Mouse (Mus musculus) forebrain, embryonic 12.5 days (tissue): ENCODE measurements at regions not wholly inside any gene's neighbourhood (a gene's known extent, or its start where the extent isn't known, plus 50 kb on each side); places are given as distances from the start of the nearest gene placed in this dataset.
A peak's percentile ranks its signal among the peaks of the same experiment; 100 is the strongest.

Experiments
- ATAC-seq: fragments of 200-750 bp; cut with Nextera tagmentation; 2 replicates; pipeline ENCODE4 v1.8.0; 2017; ENCODE audit warnings: moderate TSS enrichment; ENCODE audit not compliant: low FRiP score
- H3K27ac ChIP-seq: fragments of 300-500 bp; sonication (generic); 2 replicates; pipeline ENCODE4 v1.5.1; 2016; ENCODE audit warnings: mild to moderate bottlenecking
- H3K27me3 ChIP-seq: fragments of 300-500 bp; sonication (generic); 2 replicates; pipeline ENCODE4 v1.6.1; 2016; ENCODE audit warnings: mild to moderate bottlenecking
- H3K36me3 ChIP-seq: fragments of 300-500 bp; sonication (generic); replicated peaks from 2 replicates; pipeline ENCODE4 v1.6.1; 2016; ENCODE audit warnings: mild to moderate bottlenecking
- H3K4me1 ChIP-seq: fragments of 300-500 bp; sonication (generic); 2 replicates; pipeline ENCODE4 v1.6.1; 2016
- H3K4me2 ChIP-seq: fragments of 300-500 bp; sonication (generic); 2 replicates; pipeline ENCODE4 v1.6.1; 2016; ENCODE audit warnings: mild to moderate bottlenecking, moderate library complexity
- H3K4me3 ChIP-seq: fragments of 300-500 bp; sonication (generic); replicated peaks from 2 replicates; pipeline ENCODE4 v1.5.1; 2016; ENCODE audit warnings: mild to moderate bottlenecking
- H3K9ac ChIP-seq: fragments of 300-500 bp; sonication (generic); 2 replicates; pipeline ENCODE4 v1.6.1; 2016; ENCODE audit warnings: mild to moderate bottlenecking
- H3K9me3 ChIP-seq: fragments of 300-500 bp; sonication (generic); 2 replicates; pipeline ENCODE4 v1.6.1; 2016
- WGBS: fragments of 180-500 bp; shearing (Covaris S2); methylation state at CpG from one replicate; pipeline ENCODE4 v1.1.7; 2016; 5-methylcytosine and 5-hydroxymethylcytosine counted together

DNA sequence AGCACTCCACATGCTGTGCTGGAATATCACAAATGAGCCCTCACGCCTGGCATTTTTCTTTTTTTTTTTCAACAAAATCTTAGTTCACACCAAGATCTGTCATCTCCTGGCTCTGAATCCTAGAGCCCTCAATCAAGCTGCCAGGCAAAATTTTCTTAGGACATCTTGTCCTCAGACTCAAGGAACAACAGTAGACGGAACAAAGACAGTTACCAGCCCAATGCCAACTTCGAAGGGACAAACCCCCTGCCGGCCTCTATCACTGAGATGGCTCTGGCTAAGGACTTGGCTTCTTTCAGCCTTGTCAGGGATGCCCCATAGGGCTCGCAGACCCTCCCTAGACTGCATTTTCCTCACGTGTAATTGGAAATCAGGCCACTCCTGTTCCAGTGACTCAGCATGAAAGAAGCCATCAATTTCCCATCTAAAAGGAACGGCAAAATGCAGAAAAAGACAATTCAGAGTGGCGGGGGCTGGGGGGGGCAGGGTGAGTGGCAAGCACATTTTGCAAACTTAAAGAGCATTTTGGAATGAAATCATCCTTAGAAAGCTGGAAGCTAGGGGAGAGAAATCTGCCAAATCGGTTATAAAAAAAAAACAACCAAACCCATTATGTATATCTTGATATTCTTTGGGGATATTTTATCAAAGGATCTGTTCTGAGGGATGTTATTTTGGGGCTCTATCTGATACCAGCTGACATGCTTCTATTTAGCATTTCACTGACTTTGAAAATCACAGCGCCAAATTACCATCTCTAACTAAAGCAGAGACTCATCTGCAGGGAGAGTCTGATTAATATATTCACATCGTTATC lies 116.1 kb upstream of the Sulf2 start:
- WGBS, result 50% methylated on average over 11 of the region's 11 CpGs
- Histone ChIP-seq H3K36me3 (no peaks in the 10 kb centered on the region), H3K9ac (no peak overlapping the region; the same call in 1 of the 2 replicates), H3K27ac (0 out of 2 replicates have a peak overlapping the region, but pooled peaks have one; percentile 56), H3K27me3 (no peaks in the 10 kb centered on the region), H3K4me1 (peaks cover 23% of the 10 kb centered on the region), H3K4me2 (no peak overlapping the region), H3K4me3 (no peak overlapping the region), H3K9me3 (no peaks in the 10 kb centered on the region)
- ATAC-seq, result no peak

DNA sequence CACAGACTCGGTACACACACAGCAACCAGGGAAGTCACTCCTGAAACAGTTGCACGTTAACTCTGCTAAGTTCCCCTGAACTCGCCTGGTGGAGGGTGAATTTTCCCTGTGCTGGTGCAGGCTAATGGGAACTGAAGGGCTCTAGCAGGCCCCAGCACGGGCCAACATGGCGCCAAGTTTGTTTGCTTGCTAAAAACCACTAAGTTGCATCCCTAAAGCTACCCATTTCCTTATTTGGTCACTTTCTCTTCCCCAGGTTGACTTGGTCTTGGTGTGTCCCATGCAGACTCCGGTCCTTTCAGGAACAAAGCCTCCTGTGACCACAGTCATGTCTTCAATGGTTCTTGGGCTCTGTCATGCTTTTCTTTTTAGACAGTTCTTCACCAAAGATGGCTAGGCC lies 114.5 kb upstream of the Sulf2 start:
- Histone ChIP-seq H3K9ac (no peak overlapping the region), H3K9me3 (no peaks in the 10 kb centered on the region), H3K27ac (no peak overlapping the region), H3K4me3 (no peak overlapping the region), H3K27me3 (no peaks in the 10 kb centered on the region), H3K36me3 (no peaks in the 10 kb centered on the region), H3K4me2 (no peak overlapping the region), H3K4me1 (peaks cover 32% of the 10 kb centered on the region)
- no peak for ATAC-seq
- 90% methylated on average over 6 of the region's 6 CpGs for WGBS

DNA sequence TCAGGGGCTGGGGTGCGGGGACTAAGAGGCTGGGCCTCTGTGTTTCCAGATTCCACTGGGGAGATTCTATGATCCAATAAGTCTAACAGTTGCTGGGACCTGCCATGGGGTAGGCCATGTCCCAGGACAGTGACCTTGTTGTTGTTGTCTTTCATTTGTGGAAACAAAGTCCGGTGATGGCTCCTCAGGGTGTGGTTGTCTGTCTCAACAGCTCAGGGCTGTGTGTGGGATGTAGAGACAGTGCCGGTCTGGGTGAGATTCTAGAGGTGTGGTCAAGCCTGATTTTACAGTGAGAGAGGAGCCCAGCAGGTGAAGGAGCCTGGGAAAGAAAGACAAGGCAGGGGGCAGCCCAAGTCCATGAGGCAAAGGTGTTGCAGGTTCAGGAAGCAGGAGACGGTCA lies 111.5 kb upstream of the Sulf2 start:
- no peak overlapping the region for H3K27ac ChIP-seq
- no peaks in the 10 kb centered on the region for H3K9me3 ChIP-seq
- H3K9ac ChIP-seq, result no peak overlapping the region
- 86% methylated on average over 4 of the region's 4 CpGs for WGBS
- H3K27me3 ChIP-seq, result 0 out of 2 replicates have a peak, but pooled peaks cover 2% of the 10 kb centered on the region
- H3K4me1 ChIP-seq, result peaks cover 28% of the 10 kb centered on the region
- H3K4me3 ChIP-seq, result no peak overlapping the region
- H3K36me3 ChIP-seq, result no peaks in the 10 kb centered on the region
- ATAC-seq, result no peak
- H3K4me2 ChIP-seq, result no peak overlapping the region

DNA sequence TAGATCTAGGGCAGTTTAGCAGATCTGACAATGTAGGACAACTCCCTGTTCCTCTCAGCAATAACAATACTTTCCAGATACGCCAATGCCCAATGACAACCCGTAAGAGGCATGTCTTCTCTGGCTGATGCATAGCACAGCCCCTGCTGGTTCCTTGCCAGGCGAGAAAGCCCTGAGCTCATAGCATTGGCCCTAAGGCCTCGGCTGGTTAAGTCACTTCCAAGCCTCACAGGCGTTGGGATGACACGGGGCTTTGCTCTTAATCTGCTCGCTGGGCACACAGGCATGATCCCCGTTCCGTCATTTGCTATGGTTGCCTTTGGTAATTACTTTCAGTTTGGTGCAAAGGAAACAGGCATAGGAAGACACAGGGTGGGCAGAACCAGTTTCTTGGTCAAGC lies 111.0 kb upstream of the Sulf2 start:
- WGBS, result 89% methylated on average over 9 of the region's 9 CpGs
- H3K27ac ChIP-seq, result no peak overlapping the region
- H3K4me3 ChIP-seq, result no peak overlapping the region

DNA sequence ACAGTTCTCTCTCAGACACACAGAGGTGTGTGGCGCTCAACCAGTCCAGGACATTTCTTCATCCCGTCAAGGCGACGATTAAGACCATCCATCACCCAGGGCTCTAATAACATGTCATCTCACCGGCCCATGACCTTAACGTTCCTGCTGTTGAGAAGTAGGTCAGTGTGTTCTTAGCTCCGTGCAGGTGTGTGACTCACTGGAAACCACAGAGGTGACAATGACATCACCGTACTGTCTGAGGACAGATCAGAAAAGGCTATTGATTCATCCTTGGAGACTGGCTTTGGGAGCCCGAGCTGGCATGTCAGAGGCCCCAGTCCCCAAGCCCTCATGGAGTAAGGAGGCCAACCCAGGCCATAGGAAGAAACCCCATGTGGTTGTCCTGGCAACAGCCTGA lies 109.3 kb upstream of the Sulf2 start:
- H3K36me3 ChIP-seq, result no peaks in the 10 kb centered on the region
- H3K27ac ChIP-seq, result no peak overlapping the region
- H3K9me3 ChIP-seq, result no peaks in the 10 kb centered on the region
- no peak overlapping the region for H3K4me2 ChIP-seq
- no peak overlapping the region for H3K4me3 ChIP-seq
- no peak overlapping the region for H3K9ac ChIP-seq
- WGBS, result 91% methylated on average over 9 of the region's 9 CpGs
- 0 out of 2 replicates have a peak, but pooled peaks cover 11% of the 10 kb centered on the region for H3K27me3 ChIP-seq
- H3K4me1 ChIP-seq, result peaks cover 26% of the 10 kb centered on the region
- ATAC-seq, result no peak

More for the DNA sequence above, 111.0 kb upstream of the Sulf2 start:
- Histone ChIP-seq H3K4me1 (peaks cover 30% of the 10 kb centered on the region), H3K9ac (no peak overlapping the region), H3K36me3 (no peaks in the 10 kb centered on the region), H3K9me3 (no peaks in the 10 kb centered on the region), H3K4me2 (no peak overlapping the region), H3K27me3 (0 out of 2 replicates have a peak, but pooled peaks cover 2% of the 10 kb centered on the region)
- ATAC-seq, result no peak

DNA sequence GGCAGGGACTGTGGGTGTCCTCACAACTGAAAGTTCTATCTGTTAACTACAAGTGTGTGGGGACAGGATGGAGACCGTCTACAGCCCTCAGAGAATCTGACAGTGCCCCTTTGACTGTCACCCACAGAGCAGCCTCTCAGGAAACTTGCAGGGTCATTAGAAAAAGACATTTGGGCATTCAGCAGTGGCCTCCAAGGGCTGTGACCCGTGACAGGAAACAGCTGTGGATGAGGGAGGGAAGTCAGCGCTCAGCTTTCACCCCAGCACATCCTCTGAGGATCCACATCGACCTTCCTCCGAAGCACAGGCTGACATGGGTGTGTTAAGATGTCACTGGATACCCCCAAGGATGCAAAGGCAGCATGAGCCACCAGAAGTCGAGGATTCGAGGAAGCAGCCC lies 106.3 kb upstream of the Sulf2 start:
- peaks cover 45% of the 10 kb centered on the region for H3K4me1 ChIP-seq
- no peak overlapping the region for H3K4me2 ChIP-seq
- WGBS, result 42% methylated on average over 7 of the region's 7 CpGs
- no peak overlapping the region for H3K4me3 ChIP-seq
- no peak for ATAC-seq
- H3K9me3 ChIP-seq, result no peaks in the 10 kb centered on the region
- H3K27ac ChIP-seq, result no peak overlapping the region
- no peaks in the 10 kb centered on the region for H3K36me3 ChIP-seq
- H3K9ac ChIP-seq, result no peak overlapping the region
- H3K27me3 ChIP-seq, result 0 out of 2 replicates have a peak, but pooled peaks cover 11% of the 10 kb centered on the region

DNA sequence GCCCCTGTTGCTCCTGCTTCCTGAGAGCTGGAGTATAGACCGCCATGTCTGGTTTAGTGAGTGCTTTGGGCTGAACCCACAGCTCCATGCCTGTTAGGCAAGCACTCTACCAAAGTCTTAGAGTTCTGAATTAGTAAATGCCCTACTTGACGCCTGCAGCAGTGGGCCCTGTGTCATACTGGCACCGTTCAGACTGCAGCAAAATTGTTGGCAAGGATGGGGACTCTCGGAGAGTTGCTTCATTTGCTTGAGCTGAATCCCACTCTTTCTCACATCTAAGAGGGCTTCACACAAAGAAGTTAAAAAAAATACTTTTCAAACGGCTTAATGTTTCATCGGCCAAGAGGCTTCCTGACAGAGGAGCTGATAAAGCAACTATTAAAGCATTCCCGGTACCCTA lies 105.6 kb upstream of the Sulf2 start:
- no peaks in the 10 kb centered on the region for H3K9me3 ChIP-seq
- H3K27me3 ChIP-seq, result 0 out of 2 replicates have a peak, but pooled peaks cover 11% of the 10 kb centered on the region
- WGBS, result 63% methylated on average over 7 of the region's 7 CpGs
- peaks cover 40% of the 10 kb centered on the region for H3K4me1 ChIP-seq
- no peaks in the 10 kb centered on the region for H3K36me3 ChIP-seq
- no peak overlapping the region for H3K27ac ChIP-seq
- H3K4me3 ChIP-seq, result no peak overlapping the region
- no peak for ATAC-seq
- H3K4me2 ChIP-seq, result no peak overlapping the region
- no peak overlapping the region for H3K9ac ChIP-seq

DNA sequence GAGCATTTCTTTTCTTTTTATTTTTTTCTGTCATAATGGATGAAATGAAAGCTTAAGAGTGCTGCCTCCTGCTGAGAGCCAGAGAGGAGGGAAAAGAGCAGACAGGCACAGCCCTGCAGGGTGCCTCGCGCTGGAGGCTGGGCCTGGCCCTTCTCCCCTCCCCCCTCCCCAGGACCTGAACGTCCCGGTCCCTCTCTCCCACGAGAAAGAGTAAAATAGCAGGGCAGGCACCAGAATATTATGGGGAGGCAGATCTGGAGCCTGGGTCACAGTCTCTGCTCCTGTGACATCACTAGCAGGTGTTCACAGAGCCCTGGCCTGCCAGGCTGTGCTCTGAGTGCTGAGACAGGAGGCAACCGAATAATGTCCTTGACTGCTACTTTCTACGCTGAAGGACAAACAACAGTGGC lies 103.3 kb upstream of the Sulf2 start:
- Histone ChIP-seq H3K4me2 (peak overlapping the region; percentile 25), H3K27me3 (0 out of 2 replicates have a peak, but pooled peaks cover 11% of the 10 kb centered on the region), H3K36me3 (no peaks in the 10 kb centered on the region), H3K27ac (peak overlapping the region; percentile 69), H3K9me3 (no peaks in the 10 kb centered on the region), H3K4me3 (no peak overlapping the region), H3K9ac (peak overlapping the region; percentile 25; the same call in 1 of the 2 replicates), H3K4me1 (peaks cover 32% of the 10 kb centered on the region)
- ATAC-seq, result peak; percentile 69
- 7% methylated on average over 7 of the region's 7 CpGs for WGBS

DNA sequence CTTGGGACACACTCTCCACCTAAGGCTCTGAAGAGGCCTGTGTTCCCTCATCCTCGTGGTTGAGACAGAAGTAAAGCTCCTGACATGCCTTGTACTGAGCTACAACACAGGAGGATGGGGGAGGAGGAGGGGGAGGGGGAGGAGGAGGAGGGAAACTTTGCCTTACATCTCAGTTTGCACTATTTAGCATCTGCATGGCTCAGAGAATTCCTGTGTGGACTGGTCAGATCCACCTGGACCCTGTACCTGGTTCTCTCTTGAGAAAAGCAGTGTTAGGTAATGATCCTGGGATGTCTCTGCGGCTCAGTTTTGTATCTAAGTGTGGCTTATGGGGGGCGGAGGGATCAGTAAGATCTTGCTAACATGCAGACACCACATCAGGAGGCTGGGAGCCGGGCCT lies 102.2 kb upstream of the Sulf2 start:
- Histone ChIP-seq H3K4me2 (no peak overlapping the region), H3K4me1 (peaks cover 32% of the 10 kb centered on the region), H3K9ac (no peak overlapping the region), H3K9me3 (no peaks in the 10 kb centered on the region), H3K4me3 (no peak overlapping the region), H3K27ac (no peak overlapping the region), H3K36me3 (no peaks in the 10 kb centered on the region), H3K27me3 (0 out of 2 replicates have a peak, but pooled peaks cover 11% of the 10 kb centered on the region)
- 63% methylated on average over 4 of the region's 4 CpGs for WGBS
- no peak for ATAC-seq

DNA sequence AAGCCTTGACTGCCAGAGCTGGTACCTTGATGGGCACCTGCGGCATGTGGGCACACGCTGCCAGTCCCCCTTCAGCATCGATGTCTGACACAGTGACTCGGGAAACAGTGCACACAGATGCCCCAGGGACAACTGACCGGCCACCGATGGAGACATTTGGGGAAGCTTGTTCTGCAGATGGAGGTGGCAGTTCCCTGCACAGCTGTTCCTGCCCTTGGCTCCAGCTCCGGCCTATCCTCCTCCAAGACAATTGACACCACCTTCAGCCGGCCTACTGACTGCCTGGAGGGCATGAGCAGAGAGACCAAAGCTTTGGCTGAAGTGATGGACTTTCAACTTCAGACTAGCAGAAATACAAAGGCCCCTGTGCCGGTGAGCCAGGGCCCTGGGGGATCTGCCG lies 100.7 kb upstream of the Sulf2 start:
- H3K27me3 ChIP-seq, result 0 out of 2 replicates have a peak, but pooled peaks cover 8% of the 10 kb centered on the region
- 86% methylated on average over 10 of the region's 10 CpGs for WGBS
- no peak overlapping the region for H3K4me3 ChIP-seq
- H3K9me3 ChIP-seq, result no peaks in the 10 kb centered on the region
- H3K4me2 ChIP-seq, result no peak overlapping the region
- H3K4me1 ChIP-seq, result peaks cover 24% of the 10 kb centered on the region
- no peaks in the 10 kb centered on the region for H3K36me3 ChIP-seq
- ATAC-seq, result no peak
- H3K27ac ChIP-seq, result no peak overlapping the region
- H3K9ac ChIP-seq, result no peak overlapping the region

DNA sequence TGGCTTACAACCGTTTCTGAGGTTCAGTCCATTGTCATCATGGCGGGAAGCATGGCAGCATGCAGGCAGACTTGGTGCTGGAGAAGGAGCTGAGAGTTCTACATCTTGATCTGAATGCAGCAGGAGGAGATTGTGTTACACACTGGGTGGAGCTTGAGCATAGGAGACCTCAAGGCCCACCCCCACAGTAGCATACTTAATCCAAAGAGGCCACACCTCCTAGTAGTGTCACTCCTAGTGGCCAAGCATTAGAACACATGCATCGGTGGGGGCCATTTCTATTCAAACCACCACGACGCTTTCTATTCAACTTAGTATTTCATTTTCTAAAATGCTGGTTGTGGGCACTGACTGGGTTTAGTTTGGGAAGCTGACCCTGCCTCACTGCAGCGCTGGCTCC lies 99.1 kb upstream of the Sulf2 start:
- peaks cover 3% of the 10 kb centered on the region; the same call in 1 of the 2 replicates for H3K27me3 ChIP-seq
- H3K36me3 ChIP-seq, result no peaks in the 10 kb centered on the region
- 0 out of 2 replicates have a peak overlapping the region, but pooled peaks have one; percentile 8 for H3K27ac ChIP-seq
- no peak overlapping the region for H3K4me2 ChIP-seq
- ATAC-seq, result no peak
- peaks cover 22% of the 10 kb centered on the region for H3K4me1 ChIP-seq
- no peaks in the 10 kb centered on the region for H3K9me3 ChIP-seq
- 75% methylated on average over 6 of the region's 6 CpGs for WGBS
- no peak overlapping the region for H3K9ac ChIP-seq
- no peak overlapping the region for H3K4me3 ChIP-seq

DNA sequence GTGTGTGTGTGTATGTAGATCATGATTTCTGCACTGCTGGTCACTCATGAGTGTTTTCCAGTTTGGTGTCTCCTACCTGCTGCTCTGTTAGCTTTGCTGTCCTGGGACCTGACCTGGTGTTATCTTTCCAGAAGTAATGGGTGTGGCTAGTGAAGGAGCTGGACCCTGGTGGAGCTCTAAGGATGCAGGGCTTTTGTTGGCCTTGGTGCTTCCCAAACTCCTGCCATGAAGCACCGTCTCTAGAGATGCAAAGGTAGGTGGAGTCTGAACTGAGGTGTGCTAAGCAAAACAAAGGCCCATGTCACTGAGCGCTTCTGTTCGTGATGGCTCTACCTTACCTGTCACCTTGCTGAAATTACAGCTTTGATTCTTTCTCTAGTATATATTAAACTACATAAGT lies 96.6 kb upstream of the Sulf2 start:
- Histone ChIP-seq H3K27ac (no peak overlapping the region), H3K4me2 (no peak overlapping the region), H3K4me3 (no peak overlapping the region), H3K9ac (no peak overlapping the region), H3K27me3 (peaks cover 9% of the 10 kb centered on the region; the same call in 1 of the 2 replicates), H3K36me3 (no peaks in the 10 kb centered on the region), H3K4me1 (peaks cover 7% of the 10 kb centered on the region; the same call in 1 of the 2 replicates), H3K9me3 (no peaks in the 10 kb centered on the region)
- no peak for ATAC-seq
- WGBS, result 92% methylated on average over 3 of the region's 3 CpGs

DNA sequence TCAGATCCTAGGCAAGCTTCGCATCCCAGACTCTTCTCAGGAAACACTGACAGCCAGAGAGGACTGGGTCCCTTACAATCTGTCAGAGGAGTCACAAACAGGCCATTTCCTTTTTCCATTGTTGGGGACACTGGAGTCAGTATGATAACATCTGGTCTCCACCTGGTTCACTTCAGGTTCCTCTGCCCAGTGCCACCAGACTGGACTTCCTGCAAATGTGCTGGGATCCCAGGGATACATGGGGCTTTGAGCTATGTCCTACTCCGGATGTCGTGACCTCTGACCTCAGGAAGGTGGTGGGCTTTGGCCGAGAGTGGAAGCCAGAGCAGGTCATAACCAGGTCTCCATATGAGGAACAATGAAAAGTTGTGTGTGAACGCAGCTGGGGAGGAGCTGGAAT lies 96.0 kb upstream of the Sulf2 start:
- H3K9me3 ChIP-seq, result no peaks in the 10 kb centered on the region
- no peak for ATAC-seq
- no peak overlapping the region for H3K9ac ChIP-seq
- H3K4me3 ChIP-seq, result no peak overlapping the region
- peaks cover 7% of the 10 kb centered on the region; the same call in 1 of the 2 replicates for H3K4me1 ChIP-seq
- no peak overlapping the region for H3K27ac ChIP-seq
- H3K36me3 ChIP-seq, result no peaks in the 10 kb centered on the region
- H3K27me3 ChIP-seq, result peaks cover 9% of the 10 kb centered on the region; the same call in 1 of the 2 replicates
- 79% methylated on average over 5 of the region's 5 CpGs for WGBS
- H3K4me2 ChIP-seq, result no peak overlapping the region
